Mouse (Mus musculus) stomach, embryonic 16.5 days (tissue): ENCODE measurements around the gene Nudt14. TPM values are rescaled to one million over a fixed set of nuclear protein-coding genes. Genes with fewer than 3 reads are reported as not detected.
A peak's percentile ranks its signal among the peaks of the same experiment; 100 is the strongest.

Experiments
- ATAC-seq: fragments of 200-750 bp; cut with Nextera tagmentation; 2 replicates; pipeline ENCODE4 v1.8.0; 2017; ENCODE audit warnings: moderate number of reproducible peaks, moderate TSS enrichment; ENCODE audit not compliant: insufficient read depth, low FRiP score
- H3K27ac ChIP-seq: fragments of 300-500 bp; sonication (generic); 2 replicates; pipeline ENCODE4 v1.5.1; 2014; ENCODE audit warnings: low read length
- H3K27me3 ChIP-seq: fragments of 300-500 bp; sonication (generic); 2 replicates; pipeline ENCODE4 v1.6.1; 2014; ENCODE audit warnings: low read length, control low read depth, mixed read lengths; ENCODE audit not compliant: control insufficient read depth, insufficient read depth
- H3K36me3 ChIP-seq: fragments of 300-500 bp; sonication (generic); 2 replicates; pipeline ENCODE4 v1.6.1; 2014; ENCODE audit warnings: low read length; ENCODE audit not compliant: control insufficient read depth, insufficient read depth
- H3K4me1 ChIP-seq: fragments of 300-500 bp; sonication (generic); 2 replicates; pipeline ENCODE4 v1.6.1; 2014; ENCODE audit warnings: low read length, control low read depth, mixed read lengths; ENCODE audit not compliant: control insufficient read depth, insufficient read depth
- H3K4me2 ChIP-seq: fragments of 300-500 bp; sonication (generic); 2 replicates; pipeline ENCODE4 v1.6.1; 2014; ENCODE audit warnings: low read depth, low read length, mixed read lengths
- H3K4me3 ChIP-seq: fragments of 300-500 bp; sonication (generic); replicated peaks from 2 replicates; pipeline ENCODE4 v1.5.1; 2014; ENCODE audit warnings: mild to moderate bottlenecking, low read length
- H3K9ac ChIP-seq: fragments of 300-500 bp; sonication (generic); 2 replicates; pipeline ENCODE4 v1.6.1; 2014; ENCODE audit warnings: low read length
- H3K9me3 ChIP-seq: fragments of 300-500 bp; sonication (generic); replicated peaks from 2 replicates; pipeline ENCODE4 v1.6.1; 2016; ENCODE audit warnings: low read length, control low read depth; ENCODE audit not compliant: control insufficient read depth
- WGBS: fragments of 180-500 bp; shearing (Covaris S2); extraction: QIAGEN DNeasy Blood & Tissue Kit; methylation state at CpG from one replicate; pipeline ENCODE4 v1.1.7; 2014; 5-methylcytosine and 5-hydroxymethylcytosine counted together
- microRNA-seq: library from miRNA; unstranded; fragments of <30 nt; microRNA quantifications from one replicate; pipeline ENCODE4, GENCODE M21; 2016
- polyA plus RNA-seq: library from polyadenylated mRNA; unstranded; fragments of >200 nt; fragmentation: Nextera tagmentation; extraction: Ambion mirVana; gene quantifications from 2 replicates; pipeline ENCODE4 v1.2.1, GENCODE M21; 2015

The Nudt14 gene
- polyA plus RNA-seq, 1 experiment from 2014 or later, result 80.2 TPM

GRCm38 (mm10) chr12:112894969-112895368, 47.0 kb downstream of the Nudt14 start:
- Histone ChIP-seq H3K4me1 (peaks cover 12% of the 10 kb centered on the region; the same call in 1 of the 2 replicates), H3K27ac (peak overlapping the region; percentile 25; the same call in 1 of the 2 replicates), H3K9me3 (no peaks in the 10 kb centered on the region), H3K27me3 (no peaks in the 10 kb centered on the region; the same call in 1 of the 2 replicates), H3K4me3 (no peak overlapping the region), H3K9ac (no peak overlapping the region), H3K36me3 (no peaks in the 10 kb centered on the region), H3K4me2 (0 out of 2 replicates have a peak overlapping the region, but pooled peaks have one; percentile 5)
- ATAC-seq, result no peak
- 61% methylated on average over 4 of the region's 4 CpGs for WGBS

DNA sequence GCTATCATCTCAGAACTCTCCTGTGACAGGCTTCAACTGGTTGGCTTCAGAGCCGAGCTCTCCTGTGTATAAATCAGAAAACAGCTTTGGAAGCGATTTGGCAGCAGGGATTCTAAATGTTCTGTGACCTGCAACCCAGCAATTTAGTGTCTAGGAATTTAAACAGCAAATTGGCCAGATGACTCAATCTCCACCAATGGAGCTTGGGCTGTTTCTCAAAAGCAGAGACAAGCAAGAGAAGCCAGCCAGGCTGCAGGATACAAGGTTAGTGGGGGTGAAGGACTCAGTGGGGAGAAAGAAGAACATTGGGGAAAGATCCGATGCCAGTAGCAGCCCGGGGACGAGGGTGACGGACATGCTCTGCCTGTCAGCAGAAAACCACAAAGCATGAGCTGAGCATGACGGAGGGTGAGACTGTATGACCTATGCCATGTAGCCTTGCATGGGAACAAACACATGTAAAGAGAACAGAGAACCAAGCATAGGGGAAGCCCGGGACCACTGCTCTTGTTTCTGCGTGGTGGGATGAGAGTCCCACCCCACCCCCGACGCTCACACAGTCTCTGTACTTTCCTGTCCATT, 47.5 kb downstream of the Nudt14 start:
- Histone ChIP-seq H3K9ac (no peak overlapping the region), H3K9me3 (no peaks in the 10 kb centered on the region), H3K36me3 (no peaks in the 10 kb centered on the region), H3K27ac (peak overlapping the region; percentile 25; the same call in 1 of the 2 replicates), H3K27me3 (no peaks in the 10 kb centered on the region; the same call in 1 of the 2 replicates), H3K4me3 (no peak overlapping the region), H3K4me1 (peaks cover 12% of the 10 kb centered on the region; the same call in 1 of the 2 replicates), H3K4me2 (0 out of 2 replicates have a peak overlapping the region, but pooled peaks have one; percentile 5)
- no peak for ATAC-seq
- 60% methylated on average over 11 of the region's 11 CpGs for WGBS

- whole genome bisulfite sequencing, result 54% methylated on average over 7 of the region's 7 CpGs
- no peaks in the 10 kb centered on the region for H3K27me3 ChIP-seq
- no peak for ATAC-seq
- no peak overlapping the region for H3K4me3 ChIP-seq
- no peaks in the 10 kb centered on the region for H3K36me3 ChIP-seq
- no peak overlapping the region for H3K27ac ChIP-seq
- H3K9ac ChIP-seq, result no peak overlapping the region
- H3K4me1 ChIP-seq, result no peaks in the 10 kb centered on the region
- H3K9me3 ChIP-seq, result peaks cover 5% of the 10 kb centered on the region; the same call in 1 of the 2 replicates
- H3K4me2 ChIP-seq, result no peak overlapping the region
These were observed 56.5 kb downstream of the Nudt14 start for GRCm38 (mm10) chr12:112885465-112885864.

Small RNAs within 50 kb of the gene (microRNA-seq; reads per million reads assigned to microRNA genes)
- not detected for gene Mir6941

Other genes with a start within 250 kb of the Nudt14 start
- gene Cep170b, start 221.7 kb downstream of the Nudt14 start, polyA plus RNA-seq, result 19.8 and 21.9 TPM in 2 replicates
- 13.7 and 17.1 TPM in 2 replicates for gene Pld4, start 181.5 kb downstream of the Nudt14 start, polyA plus RNA-seq
- gene Ahnak2, start 139.5 kb downstream of the Nudt14 start, polyA plus RNA-seq, result 4.9 and 5.4 TPM in 2 replicates
- 5.8 and 6.9 TPM in 2 replicates for gene Clba1, start 133.2 kb downstream of the Nudt14 start, polyA plus RNA-seq
- 87.7 and 87.9 TPM in 2 replicates for gene Cdca4, start 112.7 kb downstream of the Nudt14 start, polyA plus RNA-seq
- gene Gpr132, start 73.9 kb downstream of the Nudt14 start, polyA plus RNA-seq, result 0.15 and 0.22 TPM in 2 replicates
- 5.1 and 6.4 TPM in 2 replicates for gene Jag2, start 12.3 kb downstream of the Nudt14 start, polyA plus RNA-seq
- 16.2 and 20.6 TPM in 2 replicates for gene Btbd6, start 34.4 kb upstream of the Nudt14 start, polyA plus RNA-seq
- 50.3 and 53.9 TPM in 2 replicates for gene Brf1, start 58.6 kb upstream of the Nudt14 start, polyA plus RNA-seq
- gene Pacs2, start 72.4 kb upstream of the Nudt14 start, polyA plus RNA-seq, result 9.7 and 11.2 TPM in 2 replicates
- gene Tex22, start 132.4 kb upstream of the Nudt14 start, polyA plus RNA-seq, result not detected in 2 replicates
- gene Mta1, start 156.2 kb upstream of the Nudt14 start, polyA plus RNA-seq, result 8.9 and 10.8 TPM in 2 replicates
- gene Crip2, start 198.1 kb upstream of the Nudt14 start, polyA plus RNA-seq, result 140 and 142 TPM in 2 replicates
- 350 and 360 TPM in 2 replicates for gene Crip1, start 204.2 kb upstream of the Nudt14 start, polyA plus RNA-seq
- 24.0 and 24.3 TPM in 2 replicates for gene Tedc1, start 214.3 kb upstream of the Nudt14 start, polyA plus RNA-seq
- gene Tmem121, start 243.8 kb upstream of the Nudt14 start, polyA plus RNA-seq, result 4.6 and 6.5 TPM in 2 replicates